Mouse (Mus musculus): ENCODE data around the gene Cdk14. TPM values are rescaled to one million over a fixed set of nuclear protein-coding genes. Genes with fewer than 3 reads are reported as not detected.

Cdk14 gene
- polyA plus RNA-seq, 1 experiment: 2.6 TPM

- WGBS: 63% methylated on average over 3 of the region's 3 CpGs
- H3K27me3 ChIP-seq (replicated peaks; ENCODE audit: control insufficient read depth, insufficient read depth, low read length): no peaks in the 10 kb centered on the region
- DNase-seq: no peak
- no peak overlapping the region for H3K27ac ChIP-seq (ENCODE audit: insufficient read depth, low read depth, low read length)
- H3K4me1 ChIP-seq (ENCODE audit: control insufficient read depth, insufficient read depth, low read length): no peaks in the 10 kb centered on the region
- no peaks in the 10 kb centered on the region for H3K36me3 ChIP-seq (ENCODE audit: control insufficient read depth, insufficient read depth, low read length)
- TF ChIP-seq POLR2A (IDR thresholded peaks at IDR 0.05; ENCODE audit: low read depth, low read length) (no peak), CTCF (conservative IDR thresholded peaks at IDR 0.05; ENCODE audit: insufficient read depth, insufficient read length, low read depth, low read length) (no peak)
- H3K4me3 ChIP-seq (ENCODE audit: insufficient read depth, low read depth, low read length): no peak overlapping the region
Measured at GRCm38 (mm10) chr5:5414835-5415234, 5.3 kb downstream of the Cdk14 start.

- 87% methylated on average over 2 of the region's 2 CpGs for WGBS
- TF ChIP-seq POLR2A (IDR thresholded peaks at IDR 0.05; ENCODE audit: low read depth, low read length): no peak
- TF ChIP-seq CTCF (conservative IDR thresholded peaks at IDR 0.05; ENCODE audit: insufficient read depth, insufficient read length, low read depth, low read length): no peak
- Histone ChIP-seq H3K36me3 (ENCODE audit: control insufficient read depth, insufficient read depth, low read length) (no peaks in the 10 kb centered on the region), H3K27me3 (replicated peaks; ENCODE audit: control insufficient read depth, insufficient read depth, low read length) (no peaks in the 10 kb centered on the region), H3K4me1 (ENCODE audit: control insufficient read depth, insufficient read depth, low read length) (no peaks in the 10 kb centered on the region), H3K4me3 (ENCODE audit: insufficient read depth, low read depth, low read length) (no peak overlapping the region), H3K27ac (ENCODE audit: insufficient read depth, low read depth, low read length) (no peak overlapping the region)
- no peak for DNase-seq
Measured at GRCm38 (mm10) chr5:5411886-5412285, 8.2 kb downstream of the Cdk14 start.

GRCm38 (mm10) chr5:5401986-5402385 lies 18.1 kb downstream of the Cdk14 start:
- no peak overlapping the region for H3K4me3 ChIP-seq (ENCODE audit: insufficient read depth, low read depth, low read length)
- no peaks in the 10 kb centered on the region for H3K27me3 ChIP-seq (replicated peaks; ENCODE audit: control insufficient read depth, insufficient read depth, low read length)
- no peak overlapping the region for H3K27ac ChIP-seq (ENCODE audit: insufficient read depth, low read depth, low read length)
- DNase-seq: no peak
- no peaks in the 10 kb centered on the region for H3K4me1 ChIP-seq (ENCODE audit: control insufficient read depth, insufficient read depth, low read length)
- 61% methylated on average over 4 of the region's 4 CpGs for whole genome bisulfite sequencing
- no peak for TF ChIP-seq CTCF (conservative IDR thresholded peaks at IDR 0.05; ENCODE audit: insufficient read depth, insufficient read length, low read depth, low read length)
- no peaks in the 10 kb centered on the region for H3K36me3 ChIP-seq (ENCODE audit: control insufficient read depth, insufficient read depth, low read length)

GRCm38 (mm10) chr5:5392786-5393185 lies 27.3 kb downstream of the Cdk14 start:
- no peak overlapping the region for H3K27ac ChIP-seq (ENCODE audit: insufficient read depth, low read depth, low read length)
- no peaks in the 10 kb centered on the region for H3K4me1 ChIP-seq (ENCODE audit: control insufficient read depth, insufficient read depth, low read length)
- H3K27me3 ChIP-seq (replicated peaks; ENCODE audit: control insufficient read depth, insufficient read depth, low read length): no peaks in the 10 kb centered on the region
- TF ChIP-seq CTCF (conservative IDR thresholded peaks at IDR 0.05; ENCODE audit: insufficient read depth, insufficient read length, low read depth, low read length) (no peak), POLR2A (IDR thresholded peaks at IDR 0.05; ENCODE audit: low read depth, low read length) (no peak)
- 20% methylated on average over 3 of the region's 3 CpGs for WGBS
- no peak for DNase-seq
- H3K36me3 ChIP-seq (ENCODE audit: control insufficient read depth, insufficient read depth, low read length): no peaks in the 10 kb centered on the region
- no peak overlapping the region for H3K4me3 ChIP-seq (ENCODE audit: insufficient read depth, low read depth, low read length)

- Histone ChIP-seq H3K4me3 (ENCODE audit: insufficient read depth, low read depth, low read length) (peak overlapping the region; percentile 88), H3K27me3 (replicated peaks; ENCODE audit: control insufficient read depth, insufficient read depth, low read length) (peaks cover 1% of the 10 kb centered on the region; the same call in 1 of the 2 replicates), H3K27ac (ENCODE audit: insufficient read depth, low read depth, low read length) (no peak overlapping the region), H3K4me1 (ENCODE audit: control insufficient read depth, insufficient read depth, low read length) (no peaks in the 10 kb centered on the region; the same call in 1 of the 2 replicates), H3K36me3 (ENCODE audit: control insufficient read depth, insufficient read depth, low read length) (no peaks in the 10 kb centered on the region)
- TF ChIP-seq CTCF (conservative IDR thresholded peaks at IDR 0.05; ENCODE audit: insufficient read depth, insufficient read length, low read depth, low read length): no peak
- no peak for TF ChIP-seq POLR2A (IDR thresholded peaks at IDR 0.05; ENCODE audit: low read depth, low read length)
- peak; percentile 36 for DNase-seq
- 7% methylated on average over 23 of the region's 23 CpGs for WGBS
Measured at GRCm38 (mm10) chr5:5380731-5381718, 39.1 kb downstream of the Cdk14 start.

- Histone ChIP-seq H3K36me3 (ENCODE audit: control insufficient read depth, insufficient read depth, low read length) (no peaks in the 10 kb centered on the region), H3K4me1 (ENCODE audit: control insufficient read depth, insufficient read depth, low read length) (no peaks in the 10 kb centered on the region; the same call in 1 of the 2 replicates), H3K27ac (ENCODE audit: insufficient read depth, low read depth, low read length) (0 out of 2 replicates have a peak overlapping the region, but pooled peaks have one; percentile 5), H3K4me3 (ENCODE audit: insufficient read depth, low read depth, low read length) (peak overlapping the region; percentile 88), H3K27me3 (replicated peaks; ENCODE audit: control insufficient read depth, insufficient read depth, low read length) (peaks cover 1% of the 10 kb centered on the region; the same call in 1 of the 2 replicates)
- peak; percentile 46 for DNase-seq
- under 1% methylated on average over 125 of the region's 128 CpGs for WGBS
- no peak for TF ChIP-seq CTCF (conservative IDR thresholded peaks at IDR 0.05; ENCODE audit: insufficient read depth, insufficient read length, low read depth, low read length)
- no peak for TF ChIP-seq POLR2A (IDR thresholded peaks at IDR 0.05; ENCODE audit: low read depth, low read length)
Measured at GRCm38 (mm10) chr5:5379870-5380730, 40.0 kb downstream of the Cdk14 start.

Data from kidney, adult 2 months (tissue).